Mouse (Mus musculus) intestine, embryonic 15.5 days (tissue): Measurements from ENCODE around the gene Vcl. TPM values are rescaled to one million over a fixed set of nuclear protein-coding genes. Genes with fewer than 3 reads are reported as not detected.
A peak's percentile ranks its signal among the peaks of the same experiment; 100 is the strongest.

Experiments
- ATAC-seq: fragments of 200-750 bp; cut with Nextera tagmentation; 2 replicates; pipeline ENCODE4 v1.8.0; 2017; ENCODE audit warnings: moderate TSS enrichment, moderate library complexity
- H3K27ac ChIP-seq: fragments of 300-500 bp; sonication (generic); 2 replicates; pipeline ENCODE4 v1.5.1; 2015; ENCODE audit warnings: mild to moderate bottlenecking, inconsistent platforms
- H3K27me3 ChIP-seq: fragments of 300-500 bp; sonication (generic); replicated peaks from 2 replicates; pipeline ENCODE4 v1.6.1; 2015; ENCODE audit warnings: inconsistent platforms
- H3K36me3 ChIP-seq: fragments of 300-500 bp; sonication (generic); 2 replicates; pipeline ENCODE4 v1.6.1; 2015; ENCODE audit warnings: inconsistent platforms
- H3K4me1 ChIP-seq: fragments of 300-500 bp; sonication (generic); replicated peaks from 2 replicates; pipeline ENCODE4 v1.6.1; 2015; ENCODE audit warnings: inconsistent platforms
- H3K4me2 ChIP-seq: fragments of 300-500 bp; sonication (generic); replicated peaks from 2 replicates; pipeline ENCODE4 v1.6.1; 2015; ENCODE audit warnings: mild to moderate bottlenecking, inconsistent platforms
- H3K4me3 ChIP-seq: fragments of 300-500 bp; sonication (generic); replicated peaks from 2 replicates; pipeline ENCODE4 v1.5.1; 2015; ENCODE audit warnings: inconsistent platforms
- H3K9ac ChIP-seq: fragments of 300-500 bp; sonication (generic); 2 replicates; pipeline ENCODE4 v1.6.1; 2015; ENCODE audit warnings: inconsistent platforms
- H3K9me3 ChIP-seq: fragments of 300-500 bp; sonication (generic); 2 replicates; pipeline ENCODE4 v1.6.1; 2016; ENCODE audit warnings: inconsistent platforms
- WGBS: fragments of 180-500 bp; shearing (Covaris S2); methylation state at CpG from one replicate; pipeline ENCODE4 v1.1.7; 2015; 5-methylcytosine and 5-hydroxymethylcytosine counted together
- polyA plus RNA-seq: library from polyadenylated mRNA; unstranded; fragments of >200 nt; fragmentation: Nextera tagmentation; extraction: Ambion mirVana; gene quantifications from 2 replicates; pipeline ENCODE4 v1.2.1, GENCODE M21; 2015

Gene Vcl
- polyA plus RNA-seq, 1 experiment from 2014 or later, result 59.2 TPM

DNA sequence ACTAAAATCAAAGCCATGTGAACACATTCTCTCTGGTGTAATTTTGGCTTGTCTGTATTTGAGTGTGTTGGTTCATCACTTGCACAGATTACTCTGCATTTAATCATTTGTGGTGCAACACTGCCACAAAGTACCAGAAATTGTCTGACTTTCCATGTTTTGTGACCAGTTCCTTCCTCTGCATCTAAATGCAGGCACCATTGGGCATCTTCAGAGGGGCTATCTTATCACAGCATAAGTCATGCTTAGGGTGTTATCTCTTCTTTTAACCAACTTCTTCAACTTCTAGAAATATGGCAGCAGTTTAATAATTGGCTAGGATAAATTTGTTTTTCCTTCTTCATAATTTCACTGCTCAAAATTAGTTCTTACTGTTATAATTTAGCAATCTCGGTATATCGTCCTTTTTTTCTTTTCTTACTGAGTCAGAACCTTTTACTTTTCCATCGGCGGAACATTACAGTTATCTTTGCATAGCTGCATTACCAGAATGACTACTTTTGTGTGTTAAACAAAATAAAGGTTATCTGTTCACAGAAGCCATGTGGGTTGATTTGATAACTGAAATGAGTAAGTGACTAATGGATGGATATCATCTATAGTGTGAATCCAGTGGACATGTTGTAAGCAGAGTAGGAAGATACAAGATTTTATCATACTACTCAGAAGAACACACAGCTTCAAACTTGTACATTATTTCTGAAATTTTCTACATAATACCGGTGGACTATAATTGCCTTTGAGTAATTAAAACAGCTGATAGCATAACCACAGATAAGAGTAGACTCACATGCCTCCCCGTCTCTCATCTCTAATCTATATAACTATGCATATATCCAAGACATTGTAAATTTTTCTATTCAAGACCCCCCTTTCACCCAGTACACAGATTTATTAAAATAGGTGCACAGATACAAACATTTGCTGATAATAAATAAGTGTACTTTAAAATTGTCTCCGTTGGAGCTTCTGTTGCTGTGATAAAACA lies 12.3 kb upstream of the Vcl start:
- 85% methylated on average over 7 of the region's 7 CpGs for WGBS
- Histone ChIP-seq H3K27me3 (no peaks in the 10 kb centered on the region), H3K9me3 (no peaks in the 10 kb centered on the region)

DNA sequence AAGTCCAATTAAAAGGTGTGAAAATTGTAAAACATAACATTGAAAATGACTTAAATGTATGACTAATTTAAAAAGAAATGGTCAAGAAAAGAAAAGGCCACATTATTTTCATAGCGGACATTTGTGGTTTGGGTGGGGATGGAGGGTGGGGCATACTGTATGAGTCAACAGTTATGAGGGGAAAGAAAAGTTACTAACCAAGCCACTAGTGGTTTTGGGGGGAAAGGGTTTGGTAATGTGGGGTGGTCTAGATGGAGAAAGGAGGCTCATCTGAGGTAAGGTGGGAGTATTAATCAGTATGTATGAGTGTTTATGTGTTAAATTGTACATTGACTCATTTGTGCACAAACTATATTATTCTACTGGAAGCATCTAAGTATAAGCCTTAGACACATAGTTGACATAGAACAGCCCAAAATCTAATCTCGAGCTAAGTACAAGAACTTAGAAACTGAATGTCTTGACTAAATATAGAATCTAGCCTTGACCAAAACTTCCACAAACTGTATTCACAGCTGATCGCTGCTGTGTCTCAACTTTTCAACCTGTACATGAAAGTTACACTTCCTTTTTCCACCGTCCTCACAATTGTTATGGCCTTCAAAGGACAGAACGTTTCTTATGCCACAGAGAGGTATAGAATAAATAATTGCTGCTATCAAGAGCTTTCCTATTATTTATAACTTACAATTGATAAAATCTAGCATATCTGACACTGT lies 5.0 kb upstream of the Vcl start:
- Histone ChIP-seq H3K9me3 (no peaks in the 10 kb centered on the region), H3K4me3 (no peak overlapping the region), H3K27ac (no peak overlapping the region), H3K36me3 (no peaks in the 10 kb centered on the region), H3K9ac (no peak overlapping the region), H3K4me2 (no peak overlapping the region), H3K4me1 (no peaks in the 10 kb centered on the region), H3K27me3 (no peaks in the 10 kb centered on the region)
- no peak for ATAC-seq
- WGBS, result 77% methylated on average over 5 of the region's 5 CpGs

More for the DNA sequence above, 12.3 kb upstream of the Vcl start:
- Histone ChIP-seq H3K9ac (no peak overlapping the region), H3K4me2 (no peak overlapping the region), H3K4me1 (no peaks in the 10 kb centered on the region), H3K36me3 (no peaks in the 10 kb centered on the region), H3K4me3 (no peak overlapping the region), H3K27ac (no peak overlapping the region)
- no peak for ATAC-seq

DNA sequence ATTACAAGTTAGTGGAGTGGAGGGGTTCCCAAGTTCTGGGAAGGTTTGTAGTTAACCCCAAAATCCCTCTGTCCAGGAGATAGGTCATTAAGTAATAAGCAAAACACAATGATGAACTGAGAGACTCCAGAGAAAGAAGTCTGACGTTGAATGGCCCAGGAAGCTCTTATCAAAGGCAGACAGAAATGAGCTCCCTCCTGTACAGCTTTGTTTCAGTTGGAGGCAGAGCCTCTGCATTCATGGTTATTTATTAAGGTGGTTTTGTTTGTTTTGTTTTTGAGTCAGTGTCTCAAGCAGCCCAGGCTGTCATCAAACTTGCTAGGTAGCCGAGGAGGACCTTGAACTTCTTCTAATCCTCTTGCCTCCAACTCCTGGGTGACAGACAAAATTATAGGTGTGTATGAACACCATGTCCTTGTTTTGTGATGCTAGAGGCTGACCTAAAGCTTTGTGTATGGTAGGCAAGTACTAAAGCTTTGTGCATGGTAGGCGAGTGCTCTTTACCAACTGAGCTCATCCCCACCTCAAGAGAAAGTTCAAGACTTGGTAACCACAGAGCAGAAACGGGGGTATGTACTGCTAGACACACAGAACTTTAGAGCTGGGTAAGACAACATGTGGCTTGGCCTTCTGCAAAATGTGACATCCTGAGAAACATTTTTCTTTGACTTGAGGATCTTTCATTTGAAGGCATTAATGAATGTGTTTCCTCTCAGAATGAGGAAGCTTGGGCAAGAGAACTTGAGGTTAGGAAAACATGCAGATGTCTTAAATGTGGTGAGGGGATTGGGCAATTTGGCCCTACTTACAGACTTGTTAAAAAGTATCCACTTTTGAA lies 1.5 kb upstream of the Vcl start:
- H3K4me1 ChIP-seq, result peaks cover 10% of the 10 kb centered on the region; the same call in 1 of the 2 replicates
- H3K9me3 ChIP-seq, result no peaks in the 10 kb centered on the region
- H3K9ac ChIP-seq, result no peak overlapping the region
- H3K4me3 ChIP-seq, result no peak overlapping the region
- no peaks in the 10 kb centered on the region for H3K36me3 ChIP-seq
- ATAC-seq, result no peak
- H3K27ac ChIP-seq, result no peak overlapping the region
- 85% methylated on average over 4 of the region's 4 CpGs for WGBS
- H3K27me3 ChIP-seq, result no peaks in the 10 kb centered on the region
- H3K4me2 ChIP-seq, result no peak overlapping the region

- peak overlapping the region; percentile 94 for H3K4me3 ChIP-seq
- H3K27ac ChIP-seq, result 0 out of 2 replicates have a peak overlapping the region, but pooled peaks have one; percentile 42
- ATAC-seq, result no peak
- no peaks in the 10 kb centered on the region for H3K9me3 ChIP-seq
- H3K4me2 ChIP-seq, result peak overlapping the region; percentile 68
- no peaks in the 10 kb centered on the region for H3K36me3 ChIP-seq
- WGBS, result 26% methylated on average over 4 of the region's 4 CpGs
- H3K4me1 ChIP-seq, result peaks cover 10% of the 10 kb centered on the region; the same call in 1 of the 2 replicates
- no peak overlapping the region for H3K9ac ChIP-seq
- no peaks in the 10 kb centered on the region for H3K27me3 ChIP-seq
Observed at GRCm38 (mm10) chr14:20928308-20928685, 901 bp upstream of the Vcl start.

DNA sequence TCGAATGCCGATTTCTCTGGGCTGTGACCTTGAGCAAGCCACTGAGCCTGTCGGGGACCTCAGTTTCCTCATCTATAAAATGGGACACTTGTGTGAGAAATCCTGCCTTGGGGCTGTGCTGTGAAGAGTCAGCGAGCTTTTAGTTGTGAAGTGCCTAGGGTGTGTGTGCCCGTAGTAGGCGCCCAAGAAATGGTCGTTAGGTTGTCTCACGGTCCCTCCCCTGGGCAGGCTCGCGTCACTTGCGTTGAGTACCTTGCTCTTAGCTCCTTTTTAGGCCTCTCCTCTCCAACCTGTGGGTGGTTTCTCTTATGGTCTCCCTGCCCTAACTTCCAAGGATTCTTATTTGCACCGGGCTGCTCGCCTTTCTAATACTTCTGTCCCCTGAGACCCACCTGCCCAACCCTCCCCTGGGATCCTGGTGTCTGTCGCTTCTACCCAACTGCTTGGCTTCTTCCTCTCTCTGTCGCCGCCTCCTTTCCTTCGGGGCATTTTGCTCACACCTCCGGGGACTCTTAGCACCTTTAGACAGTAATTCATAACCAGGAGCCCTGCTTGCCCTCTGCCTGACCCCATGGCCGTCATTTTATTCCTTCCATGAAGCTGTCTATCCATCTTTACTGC lies 726 bp downstream of the Vcl start:
- Histone ChIP-seq H3K27me3 (no peaks in the 10 kb centered on the region), H3K36me3 (no peaks in the 10 kb centered on the region), H3K27ac (peak overlapping the region; percentile 93), H3K4me2 (peak overlapping the region; percentile 68), H3K4me1 (peaks cover 10% of the 10 kb centered on the region; the same call in 1 of the 2 replicates), H3K4me3 (peak overlapping the region; percentile 94), H3K9me3 (no peaks in the 10 kb centered on the region), H3K9ac (peak overlapping the region; percentile 91)
- ATAC-seq, result peak; percentile 12
- under 1% methylated on average over 19 of the region's 19 CpGs for WGBS

DNA sequence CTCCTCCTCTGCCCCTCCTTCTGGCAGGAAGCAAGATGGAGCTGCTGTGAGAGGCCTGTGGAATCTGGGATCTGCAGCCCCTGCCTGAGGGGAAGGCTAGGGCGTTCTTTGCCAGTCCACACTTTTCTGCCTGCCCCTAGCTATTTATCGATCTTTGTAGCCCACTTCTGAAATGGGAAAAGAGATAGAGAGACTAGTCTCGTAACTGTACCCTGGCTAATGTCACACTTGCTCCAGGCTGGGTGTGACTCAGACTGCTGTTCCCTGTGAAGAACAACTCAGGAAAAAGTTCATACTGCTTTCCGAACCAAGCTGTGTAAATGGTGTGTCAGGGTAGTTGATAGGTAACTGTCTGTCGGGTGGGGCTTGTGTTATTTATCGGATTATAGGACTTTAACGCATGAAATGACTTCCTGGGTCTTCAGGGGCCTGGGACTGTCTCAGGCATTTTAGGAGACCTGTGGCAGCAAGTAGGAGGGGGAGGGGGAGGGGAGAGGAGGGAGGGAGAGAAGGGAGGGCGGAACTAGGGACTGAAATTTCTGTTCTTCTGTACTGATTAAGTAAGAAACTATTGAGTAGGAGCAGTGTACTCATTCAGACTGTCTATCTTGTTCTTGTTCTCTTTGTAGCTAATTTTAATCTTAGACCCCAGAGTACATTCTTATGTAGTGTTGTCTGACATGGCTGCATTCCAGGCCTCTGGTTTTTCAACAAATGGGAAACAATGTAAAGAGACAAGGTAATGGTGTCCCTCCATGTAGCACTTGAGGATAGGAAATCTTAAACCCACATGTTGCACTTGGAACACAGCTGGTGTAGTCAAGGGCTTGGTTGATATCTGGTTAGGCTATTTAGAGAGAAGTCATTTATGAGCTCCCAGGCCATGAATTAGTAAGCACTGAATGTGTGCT lies 1.5 kb downstream of the Vcl start:
- peak overlapping the region; percentile 94 for H3K4me3 ChIP-seq
- H3K27ac ChIP-seq, result peak overlapping the region; percentile 93
- peak overlapping the region; percentile 68 for H3K4me2 ChIP-seq
- H3K36me3 ChIP-seq, result no peaks in the 10 kb centered on the region
- H3K27me3 ChIP-seq, result no peaks in the 10 kb centered on the region
- H3K9me3 ChIP-seq, result no peaks in the 10 kb centered on the region
- no peak for ATAC-seq
- peak overlapping the region; percentile 91 for H3K9ac ChIP-seq
- WGBS, result 14% methylated on average over 8 of the region's 8 CpGs
- peaks cover 10% of the 10 kb centered on the region; the same call in 1 of the 2 replicates for H3K4me1 ChIP-seq

- no peaks in the 10 kb centered on the region for H3K27me3 ChIP-seq
- no peak overlapping the region for H3K4me3 ChIP-seq
- 41% methylated on average over 2 of the region's 2 CpGs for WGBS
- no peaks in the 10 kb centered on the region for H3K9me3 ChIP-seq
- no peak overlapping the region for H3K9ac ChIP-seq
- peaks cover 6% of the 10 kb centered on the region for H3K4me1 ChIP-seq
- no peak for ATAC-seq
- H3K36me3 ChIP-seq, result no peaks in the 10 kb centered on the region
- no peak overlapping the region for H3K27ac ChIP-seq
- H3K4me2 ChIP-seq, result no peak overlapping the region
Observed at GRCm38 (mm10) chr14:20938424-20938823, 9.2 kb downstream of the Vcl start.

DNA sequence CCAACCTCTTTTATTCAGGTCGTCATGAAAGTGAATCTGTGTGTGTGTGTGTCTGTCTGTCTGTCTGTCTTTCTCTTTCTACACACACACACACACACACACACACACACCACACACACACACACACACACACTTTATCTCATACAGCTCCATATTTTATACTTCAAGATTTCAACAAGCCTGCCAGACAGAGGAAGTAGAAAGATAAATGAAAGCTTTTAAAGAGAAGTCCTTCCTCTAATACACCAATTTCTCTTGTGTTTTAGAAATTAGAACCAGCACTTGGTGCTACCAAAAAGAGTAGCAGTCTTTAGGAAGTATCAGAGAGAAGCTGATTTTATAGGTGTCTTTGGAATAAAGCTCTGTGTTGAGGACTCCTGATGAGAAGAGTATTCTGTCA lies 9.7 kb downstream of the Vcl start:
- no peak overlapping the region for H3K27ac ChIP-seq
- H3K27me3 ChIP-seq, result no peaks in the 10 kb centered on the region
- no peak overlapping the region for H3K4me2 ChIP-seq
- no peak overlapping the region for H3K9ac ChIP-seq
- no peaks in the 10 kb centered on the region for H3K36me3 ChIP-seq
- H3K4me1 ChIP-seq, result peaks cover 6% of the 10 kb centered on the region
- 25% methylated on average over 1 of the region's 1 CpGs for WGBS
- no peak overlapping the region for H3K4me3 ChIP-seq
- no peak for ATAC-seq
- no peaks in the 10 kb centered on the region for H3K9me3 ChIP-seq

DNA sequence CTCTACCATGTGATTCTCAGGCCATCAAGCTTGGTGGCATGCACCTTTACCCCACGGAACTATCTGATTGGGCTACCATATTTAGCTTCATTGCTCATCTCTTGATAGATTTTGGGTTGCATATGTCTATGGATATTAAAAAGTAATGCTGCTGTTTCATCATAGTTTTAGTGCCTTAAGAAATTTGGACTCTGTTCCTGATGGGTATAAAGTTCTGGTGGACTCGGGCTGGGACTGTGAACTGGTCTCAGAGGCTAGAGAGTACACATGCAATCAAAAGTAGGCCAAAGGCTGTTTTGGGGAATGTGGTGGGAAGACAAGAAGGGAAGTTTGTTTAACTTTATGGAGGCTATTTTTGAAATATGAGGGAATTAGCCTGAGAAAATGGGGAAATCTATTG lies 16.1 kb downstream of the Vcl start:
- Histone ChIP-seq H3K9me3 (no peaks in the 10 kb centered on the region), H3K36me3 (no peaks in the 10 kb centered on the region), H3K9ac (no peak overlapping the region), H3K4me1 (no peaks in the 10 kb centered on the region; the same call in 1 of the 2 replicates), H3K4me3 (no peak overlapping the region), H3K27ac (no peak overlapping the region), H3K27me3 (no peaks in the 10 kb centered on the region), H3K4me2 (no peak overlapping the region)
- WGBS, result 92% methylated on average over 2 of the region's 2 CpGs
- no peak for ATAC-seq

DNA sequence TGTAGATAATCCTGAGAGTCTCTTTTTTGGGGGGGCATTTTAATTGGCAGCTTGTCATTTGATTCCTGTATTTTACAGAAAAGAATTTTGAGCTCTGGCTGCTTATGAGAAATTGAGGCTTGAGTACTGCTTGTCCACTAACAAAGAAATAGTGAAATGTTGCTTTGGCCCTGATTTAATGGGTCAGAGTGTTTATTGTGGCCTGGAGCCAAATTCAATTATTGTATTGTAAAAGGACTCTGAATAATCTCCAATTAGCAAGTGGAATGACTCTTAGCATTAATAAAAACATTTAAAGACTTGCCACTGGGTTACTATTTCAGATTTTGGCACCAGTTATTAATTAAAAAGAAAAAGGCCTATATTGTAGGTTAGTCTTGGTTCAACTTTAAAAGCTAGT lies 26.8 kb downstream of the Vcl start:
- Histone ChIP-seq H3K27ac (no peak overlapping the region), H3K36me3 (no peaks in the 10 kb centered on the region), H3K4me3 (no peak overlapping the region), H3K27me3 (no peaks in the 10 kb centered on the region), H3K4me1 (no peaks in the 10 kb centered on the region), H3K9ac (no peak overlapping the region), H3K4me2 (no peak overlapping the region), H3K9me3 (no peaks in the 10 kb centered on the region)
- ATAC-seq, result no peak

GRCm38 (mm10) chr14:20958971-20959370 lies 29.8 kb downstream of the Vcl start:
- no peaks in the 10 kb centered on the region for H3K9me3 ChIP-seq
- H3K4me1 ChIP-seq, result no peaks in the 10 kb centered on the region
- no peak for ATAC-seq
- H3K27me3 ChIP-seq, result no peaks in the 10 kb centered on the region
- 85% methylated on average over 2 of the region's 2 CpGs for WGBS
- H3K36me3 ChIP-seq, result no peaks in the 10 kb centered on the region
- no peak overlapping the region for H3K4me3 ChIP-seq
- H3K4me2 ChIP-seq, result no peak overlapping the region
- no peak overlapping the region for H3K27ac ChIP-seq
- no peak overlapping the region for H3K9ac ChIP-seq
